Mouse (Mus musculus): ENCODE measurements around the gene Myo18a. TPM values are rescaled to one million over a fixed set of nuclear protein-coding genes. Genes with fewer than 3 reads are reported as not detected.

Gene Myo18a
- total RNA-seq, 1 experiment, result 33.3 TPM

DNA sequence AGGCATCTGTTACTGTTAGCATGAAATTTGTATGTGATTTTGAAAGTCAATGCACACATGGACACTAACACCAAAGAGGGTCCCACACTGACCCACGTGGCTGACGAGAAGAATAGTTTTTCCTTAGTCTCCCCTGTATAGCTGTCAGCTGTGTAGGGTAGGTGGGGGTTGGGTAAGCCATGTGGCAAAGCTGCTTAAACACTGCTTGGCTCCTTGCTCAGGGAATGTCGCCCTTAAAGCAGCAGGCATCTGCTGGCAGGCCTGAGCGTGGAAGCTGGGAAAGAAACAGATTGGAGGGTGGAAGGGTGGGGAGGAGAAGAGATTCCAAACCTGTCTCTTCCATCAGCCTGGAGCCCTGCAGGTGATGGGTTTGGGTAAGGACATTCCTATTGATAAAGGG is 108.4 kb downstream of the Myo18a start:
- Histone ChIP-seq H3K9me3 (ENCODE audit: control insufficient read depth, insufficient read depth, low read depth, low read length) (no peaks in the 10 kb centered on the region), H3K27ac (ENCODE audit: insufficient read depth, low read depth, low read length, poor library complexity, severe bottlenecking) (no peak overlapping the region), H3K9ac (ENCODE audit: insufficient read depth, low read depth, low read length, poor library complexity, severe bottlenecking) (no peak overlapping the region), H3K36me3 (ENCODE audit: control insufficient read depth, insufficient read depth, low read length, poor library complexity, severe bottlenecking) (no peaks in the 10 kb centered on the region), H3K4me1 (ENCODE audit: control insufficient read depth in 2 of 2, insufficient read depth in 2 of 2, low read length in 2 of 2, poor library complexity in 1 of 2) (peaks cover 11 to 34% of the 10 kb centered on the region in 2 experiments), H3K4me3 (ENCODE audit: insufficient read depth in 1 of 2, low read depth in 1 of 2, low read length in 2 of 2, poor library complexity in 1 of 2, severe bottlenecking in 1 of 2) (no peak overlapping the region)
- TF ChIP-seq HCFC1 (IDR thresholded peaks at IDR 0.05; ENCODE audit: borderline replicate concordance, insufficient read depth, low read length) (no peak), ZC3H11A (IDR thresholded peaks at IDR 0.05; ENCODE audit: borderline replicate concordance, low read depth, low read length) (no peak), ZNF384 (IDR thresholded peaks at IDR 0.05; ENCODE audit: low read depth, low read length) (no peak), CHD2 (IDR thresholded peaks at IDR 0.05; ENCODE audit: low read depth, low read length) (no peak), MAFK (IDR thresholded peaks at IDR 0.05; ENCODE audit: insufficient read depth, low read depth, low read length) (no peak)
- DNase-seq (ENCODE audit: low read depth, low spot score), result no peak
- in situ Hi-C loops (cut with MboI; ENCODE audit: low sequenced_read_pairs in 2 of 2, unreplicated experiment in 2 of 2), result no loop called here

DNA sequence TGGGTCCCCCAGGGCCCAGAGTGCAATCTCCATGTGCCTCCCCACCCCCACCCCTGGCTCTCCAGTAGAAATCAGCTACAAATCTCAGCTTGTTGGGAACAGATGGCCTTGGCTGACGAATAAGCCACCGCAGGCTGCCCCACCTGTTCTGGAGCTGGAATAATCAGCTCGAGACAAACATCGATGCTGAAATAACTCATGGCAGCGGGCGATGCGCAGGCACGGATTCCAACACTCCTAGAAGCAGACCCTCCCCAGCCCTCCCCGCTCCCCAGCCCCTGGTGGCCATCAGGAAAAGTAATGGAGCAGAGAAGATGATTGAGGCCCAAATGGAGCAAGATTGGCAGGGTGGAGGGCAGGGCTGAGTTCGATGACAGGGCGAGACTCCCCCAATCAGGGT is 109.2 kb downstream of the Myo18a start:
- no peak overlapping the region for H3K27ac ChIP-seq (ENCODE audit: insufficient read depth, low read depth, low read length, poor library complexity, severe bottlenecking)
- peaks cover 12 to 33% of the 10 kb centered on the region in 2 experiments for H3K4me1 ChIP-seq (ENCODE audit: control insufficient read depth in 2 of 2, insufficient read depth in 2 of 2, low read length in 2 of 2, poor library complexity in 1 of 2)

DNA sequence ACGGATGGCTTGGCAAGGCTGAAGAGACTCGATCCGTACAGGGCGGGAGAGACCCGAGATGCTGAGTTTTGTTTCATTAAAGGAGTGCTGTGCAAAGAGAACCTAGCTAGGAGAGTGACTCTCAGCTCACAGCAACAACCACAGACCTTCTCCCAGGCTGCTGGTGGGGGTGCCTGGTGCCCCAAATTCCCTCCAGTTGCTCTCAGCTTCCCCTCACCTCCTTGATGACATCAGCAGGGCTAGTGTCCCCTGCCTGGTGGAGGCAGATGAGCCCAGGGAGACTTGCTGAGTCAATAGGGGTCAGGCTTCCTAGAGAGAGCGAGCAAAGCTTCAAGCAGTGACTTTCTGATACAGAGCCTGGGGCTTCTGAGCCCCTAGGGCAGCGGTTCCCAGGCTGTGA is 109.6 kb downstream of the Myo18a start:
- H3K9ac ChIP-seq (ENCODE audit: insufficient read depth, low read depth, low read length, poor library complexity, severe bottlenecking), result peak overlapping the region; percentile 27
- in situ Hi-C loops (cut with MboI; ENCODE audit: low sequenced_read_pairs in 2 of 2, unreplicated experiment in 2 of 2), result no loop called here

More for the DNA sequence above, 109.2 kb downstream of the Myo18a start:
- TF ChIP-seq CHD2 (IDR thresholded peaks at IDR 0.05; ENCODE audit: low read depth, low read length) (no peak), ZC3H11A (IDR thresholded peaks at IDR 0.05; ENCODE audit: borderline replicate concordance, low read depth, low read length) (no peak), ZNF384 (IDR thresholded peaks at IDR 0.05; ENCODE audit: low read depth, low read length) (no peak), HCFC1 (IDR thresholded peaks at IDR 0.05; ENCODE audit: borderline replicate concordance, insufficient read depth, low read length) (peak; percentile 43; the same call in 1 of the 2 replicates), MAFK (IDR thresholded peaks at IDR 0.05; ENCODE audit: insufficient read depth, low read depth, low read length) (no peak)
- Histone ChIP-seq H3K4me3 (ENCODE audit: insufficient read depth in 1 of 2, low read depth in 1 of 2, low read length in 2 of 2, poor library complexity in 1 of 2, severe bottlenecking in 1 of 2) (peak overlapping the region; percentile 12 to 37; a peak in 3 of 4 replicates), H3K9me3 (ENCODE audit: control insufficient read depth, insufficient read depth, low read depth, low read length) (no peaks in the 10 kb centered on the region), H3K36me3 (ENCODE audit: control insufficient read depth, insufficient read depth, low read length, poor library complexity, severe bottlenecking) (no peaks in the 10 kb centered on the region), H3K9ac (ENCODE audit: insufficient read depth, low read depth, low read length, poor library complexity, severe bottlenecking) (peak overlapping the region; percentile 27)
- no peak for DNase-seq (ENCODE audit: low read depth, low spot score)
- in situ Hi-C loops (cut with MboI; ENCODE audit: low sequenced_read_pairs in 2 of 2, unreplicated experiment in 2 of 2), result no loop called here

DNA sequence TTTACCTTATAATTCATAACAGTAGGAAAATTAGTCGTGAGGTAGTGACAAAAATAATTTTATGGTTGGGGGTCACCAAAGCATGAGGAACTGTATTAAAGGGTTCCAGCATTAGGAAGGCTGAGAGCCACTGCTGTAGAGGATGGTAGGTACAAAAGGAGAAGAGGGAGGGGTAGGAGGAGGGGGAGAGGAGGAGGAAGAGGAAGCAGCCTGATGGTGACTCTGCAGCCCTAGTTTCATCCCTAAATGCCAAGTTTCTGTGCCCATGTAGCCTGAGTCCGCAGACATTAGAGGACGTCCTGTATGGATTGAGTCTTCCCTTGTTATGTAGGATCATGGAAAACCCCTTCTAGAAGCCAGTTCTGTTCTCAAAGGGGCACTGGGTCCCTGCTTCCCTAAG is 110.1 kb downstream of the Myo18a start:
- peaks cover 17 to 29% of the 10 kb centered on the region in 2 experiments for H3K4me1 ChIP-seq (ENCODE audit: control insufficient read depth in 2 of 2, insufficient read depth in 2 of 2, low read length in 2 of 2, poor library complexity in 1 of 2)
- no peak overlapping the region for H3K9ac ChIP-seq (ENCODE audit: insufficient read depth, low read depth, low read length, poor library complexity, severe bottlenecking)
- H3K4me3 ChIP-seq (ENCODE audit: insufficient read depth in 1 of 2, low read depth in 1 of 2, low read length in 2 of 2, poor library complexity in 1 of 2, severe bottlenecking in 1 of 2), result no peak overlapping the region
- H3K36me3 ChIP-seq (ENCODE audit: control insufficient read depth, insufficient read depth, low read length, poor library complexity, severe bottlenecking), result no peaks in the 10 kb centered on the region
- no peak overlapping the region for H3K27ac ChIP-seq (ENCODE audit: insufficient read depth, low read depth, low read length, poor library complexity, severe bottlenecking)
- in situ Hi-C loops (cut with MboI; ENCODE audit: low sequenced_read_pairs in 2 of 2, unreplicated experiment in 2 of 2), result no loop called here
- DNase-seq (ENCODE audit: low read depth, low spot score), result no peak
- H3K9me3 ChIP-seq (ENCODE audit: control insufficient read depth, insufficient read depth, low read depth, low read length), result no peaks in the 10 kb centered on the region
- no peak for TF ChIP-seq HCFC1 (IDR thresholded peaks at IDR 0.05; ENCODE audit: borderline replicate concordance, insufficient read depth, low read length)
- TF ChIP-seq ZNF384 (IDR thresholded peaks at IDR 0.05; ENCODE audit: low read depth, low read length), result no peak
- no peak for TF ChIP-seq MAFK (IDR thresholded peaks at IDR 0.05; ENCODE audit: insufficient read depth, low read depth, low read length)
- no peak for TF ChIP-seq ZC3H11A (IDR thresholded peaks at IDR 0.05; ENCODE audit: borderline replicate concordance, low read depth, low read length)
- TF ChIP-seq CHD2 (IDR thresholded peaks at IDR 0.05; ENCODE audit: low read depth, low read length), result no peak

More for the DNA sequence above, 109.6 kb downstream of the Myo18a start:
- DNase-seq (ENCODE audit: low read depth, low spot score), result no peak
- H3K36me3 ChIP-seq (ENCODE audit: control insufficient read depth, insufficient read depth, low read length, poor library complexity, severe bottlenecking), result no peaks in the 10 kb centered on the region
- H3K9me3 ChIP-seq (ENCODE audit: control insufficient read depth, insufficient read depth, low read depth, low read length), result no peaks in the 10 kb centered on the region
- no peak overlapping the region for H3K27ac ChIP-seq (ENCODE audit: insufficient read depth, low read depth, low read length, poor library complexity, severe bottlenecking)
- H3K4me3 ChIP-seq (ENCODE audit: insufficient read depth in 1 of 2, low read depth in 1 of 2, low read length in 2 of 2, poor library complexity in 1 of 2, severe bottlenecking in 1 of 2), result peak overlapping the region; percentile 12 to 37; a peak in 3 of 4 replicates
- peaks cover 17 to 33% of the 10 kb centered on the region in 2 experiments for H3K4me1 ChIP-seq (ENCODE audit: control insufficient read depth in 2 of 2, insufficient read depth in 2 of 2, low read length in 2 of 2, poor library complexity in 1 of 2)
- TF ChIP-seq ZC3H11A (IDR thresholded peaks at IDR 0.05; ENCODE audit: borderline replicate concordance, low read depth, low read length), result no peak
- no peak for TF ChIP-seq CHD2 (IDR thresholded peaks at IDR 0.05; ENCODE audit: low read depth, low read length)
- no peak for TF ChIP-seq HCFC1 (IDR thresholded peaks at IDR 0.05; ENCODE audit: borderline replicate concordance, insufficient read depth, low read length)
- no peak for TF ChIP-seq MAFK (IDR thresholded peaks at IDR 0.05; ENCODE audit: insufficient read depth, low read depth, low read length)
- TF ChIP-seq ZNF384 (IDR thresholded peaks at IDR 0.05; ENCODE audit: low read depth, low read length), result no peak

All from ES-E14 (cell line).